Mouse (Mus musculus): ENCODE measurements around the gene Sp1. TPM values are rescaled to one million over a fixed set of nuclear protein-coding genes. Genes with fewer than 3 reads are reported as not detected.

The Sp1 gene
- total RNA-seq, 2 experiments from 2014 or later = 23.1 to 26.4 TPM

GRCm38 (mm10) chr15:102463666-102464065 lies 57.7 kb downstream of the Sp1 start:
- no peak for DNase-seq (ENCODE audit: extremely low spot score in 1 of 2, low spot score in 2 of 2)
- intact Hi-C loops (cut with DNase I) = no loop called here

GRCm38 (mm10) chr15:102468675-102469370 lies 62.9 kb downstream of the Sp1 start:
- intact Hi-C loops (cut with DNase I) = no loop called here

GRCm38 (mm10) chr15:102470183-102470604 lies 64.3 kb downstream of the Sp1 start, which contains the start of gene Pcbp2:
TSS of gene Pcbp2 (plus strand) at chr15:102470539.
- intact Hi-C loops (cut with DNase I) = loop anchor here (5.0 kb wide), 1 partner anchor 37 kb away; no protein-coding TSS in a partner anchor
- DNase-seq (ENCODE audit: extremely low spot score in 1 of 2, low spot score in 2 of 2) = peak; percentile 94 to 99

More at GRCm38 (mm10) chr15:102468675-102469370, 62.9 kb downstream of the Sp1 start:
- no peak for DNase-seq (ENCODE audit: extremely low spot score in 1 of 2, low spot score in 2 of 2)

DNA sequence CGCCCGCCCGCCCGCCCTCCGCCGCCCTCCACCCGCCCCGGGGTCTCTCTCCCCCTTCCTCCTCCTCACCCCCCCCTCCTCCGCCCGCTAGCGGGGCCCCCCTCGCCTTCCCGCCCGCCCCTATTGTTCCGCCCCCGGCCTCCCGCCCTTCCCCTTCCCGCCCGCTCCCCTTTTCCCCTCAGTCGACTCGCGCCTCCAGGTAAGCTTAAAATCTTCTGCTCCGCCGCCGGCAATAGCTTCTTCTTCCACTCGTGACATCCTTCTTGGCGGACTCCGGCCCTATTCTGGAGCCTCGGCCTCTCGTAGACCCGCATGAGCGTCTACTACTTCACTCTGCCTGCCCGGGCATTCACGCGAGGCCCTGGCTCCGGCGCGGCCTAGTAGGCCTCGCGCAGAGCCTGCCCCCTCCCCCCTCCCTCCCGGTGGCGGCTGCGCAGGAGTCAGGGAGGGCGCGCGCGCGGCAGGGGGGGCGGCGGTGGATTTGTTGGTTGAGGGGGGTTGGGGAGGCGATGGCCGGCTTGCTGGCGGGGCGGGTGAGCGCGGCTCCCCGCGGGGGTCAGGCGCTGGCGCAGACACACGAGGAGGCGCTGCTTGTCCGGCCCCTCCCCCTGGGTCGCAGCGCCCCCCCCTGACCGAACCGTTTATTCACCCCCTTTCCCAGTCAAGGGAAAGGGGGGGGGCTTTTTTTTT lies 64.8 kb downstream of the Sp1 start:
- DNase-seq (ENCODE audit: extremely low spot score in 1 of 2, low spot score in 2 of 2) = peak; percentile 68 to 94
- intact Hi-C loops (cut with DNase I) = loop anchor here (5.0 kb wide), 1 partner anchor 37 kb away; no protein-coding TSS in a partner anchor

DNA sequence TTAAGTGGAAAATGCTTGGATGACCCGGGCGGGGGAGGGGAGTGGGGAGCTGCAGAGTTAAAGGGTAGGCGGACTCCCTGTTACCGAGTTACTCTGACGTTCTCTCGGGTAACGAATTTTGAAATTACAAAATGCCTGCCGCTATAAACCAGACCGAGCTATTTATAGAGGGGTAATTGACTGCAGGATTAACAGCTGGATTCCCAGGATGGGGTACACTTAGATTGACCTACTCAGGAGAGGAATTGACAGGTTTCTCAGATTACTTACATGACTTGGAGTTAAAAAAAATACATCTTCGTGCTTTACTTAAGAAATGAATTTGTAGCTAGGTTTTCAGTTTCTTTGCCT lies 65.3 kb downstream of the Sp1 start:
- intact Hi-C loops (cut with DNase I) = loop anchor here (5.0 kb wide), 1 partner anchor 36 kb away; no protein-coding TSS in a partner anchor
- DNase-seq (ENCODE audit: extremely low spot score in 1 of 2, low spot score in 2 of 2) = no peak

- intact Hi-C loops (cut with DNase I) = loop anchor here (5.0 kb wide), 1 partner anchor 36 kb away; no protein-coding TSS in a partner anchor
- no peak for DNase-seq (ENCODE audit: extremely low spot score in 1 of 2, low spot score in 2 of 2)
Observed at GRCm38 (mm10) chr15:102471727-102472126, 65.8 kb downstream of the Sp1 start.

GRCm38 (mm10) chr15:102473246-102473645 lies 67.3 kb downstream of the Sp1 start:
- no peak for DNase-seq (ENCODE audit: extremely low spot score in 1 of 2, low spot score in 2 of 2)
- intact Hi-C loops (cut with DNase I) = loop anchor here (5.0 kb wide), 1 partner anchor 34 kb away; no protein-coding TSS in a partner anchor

GRCm38 (mm10) chr15:102474520-102474919 lies 68.6 kb downstream of the Sp1 start:
- intact Hi-C loops (cut with DNase I) = loop anchor here (5.0 kb wide), 1 partner anchor 33 kb away; no protein-coding TSS in a partner anchor
- DNase-seq (ENCODE audit: extremely low spot score in 1 of 2, low spot score in 2 of 2) = no peak

- intact Hi-C loops (cut with DNase I) = loop anchor here (10.0 kb wide), 1 partner anchor 388 kb away; no protein-coding TSS in a partner anchor
- no peak for DNase-seq (ENCODE audit: extremely low spot score in 1 of 2, low spot score in 2 of 2)
Observed at GRCm38 (mm10) chr15:102483136-102483535, 77.2 kb downstream of the Sp1 start.

DNA sequence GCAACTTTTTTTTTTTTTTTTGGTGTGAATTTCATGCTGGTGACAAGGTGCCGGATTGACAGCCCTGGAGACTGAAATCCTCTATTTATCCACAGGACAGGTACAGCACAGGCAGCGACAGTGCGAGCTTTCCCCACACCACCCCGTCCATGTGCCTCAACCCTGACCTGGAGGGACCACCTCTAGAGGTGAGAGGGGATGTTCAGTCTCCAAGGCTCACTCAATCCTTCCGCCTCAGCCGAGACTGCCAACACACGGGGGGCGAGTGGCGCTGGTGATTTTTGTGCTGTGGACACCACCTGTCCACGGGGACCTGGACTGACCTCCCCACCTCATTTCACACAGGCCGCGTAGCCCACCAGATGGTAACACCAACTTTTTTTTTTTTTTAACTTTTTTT lies 79.9 kb downstream of the Sp1 start:
- intact Hi-C loops (cut with DNase I) = loop anchor here (10.0 kb wide), 1 partner anchor 391 kb away; no protein-coding TSS in a partner anchor
- no peak for DNase-seq (ENCODE audit: extremely low spot score in 1 of 2, low spot score in 2 of 2)

Other genes with a start within 250 kb of the Sp1 start
- gene Zfp740, start 202.9 kb upstream of the Sp1 start, total RNA-seq (2021) = 10 to 100 TPM; 53.2 to 56.7 TPM
- gene Csad, start 201.4 kb upstream of the Sp1 start, total RNA-seq (2021) = 10 to 100 TPM; 25.8 to 27.5 TPM
- 1 to 10 TPM in 1 of 2 experiments, under 1 TPM in 1; 0.71 to 1.3 TPM for gene Itgb7, start 174.2 kb upstream of the Sp1 start, total RNA-seq (2021)
- gene Rarg, start 148.6 kb upstream of the Sp1 start, total RNA-seq (2021) = 10 to 100 TPM in 1 of 2 experiments, 1 to 10 TPM in 1; 9.3 to 11.4 TPM
- gene Gm9918, start 135.6 kb upstream of the Sp1 start, total RNA-seq (2021) = not detected
- 10 to 100 TPM; 35.7 to 36.0 TPM for gene Mfsd5, start 126.7 kb upstream of the Sp1 start, total RNA-seq (2021)
- 1 to 10 TPM; 2.0 to 2.9 TPM for gene Espl1, start 109.9 kb upstream of the Sp1 start, total RNA-seq (2021)
- gene Pfdn5, start 80.0 kb upstream of the Sp1 start, total RNA-seq (2021) = 100 to 1,000 TPM; 344 to 355 TPM
- 10 to 100 TPM; 48.0 to 53.3 TPM for gene Myg1, start 74.4 kb upstream of the Sp1 start, total RNA-seq (2021)
- 10 to 100 TPM; 20.2 to 30.8 TPM for gene Aaas, start 55.4 kb upstream of the Sp1 start, total RNA-seq (2021)
- under 1 TPM; 0.26 to 0.39 TPM for gene Sp7, start 39.0 kb upstream of the Sp1 start, total RNA-seq (2021)
- gene Amhr2, start 39.2 kb downstream of the Sp1 start, total RNA-seq (2021) = under 1 TPM in 1 of 2 experiments, not detected in 1; 0.81 TPM
- gene Prr13, start 52.9 kb downstream of the Sp1 start, total RNA-seq (2021) = 10 to 100 TPM; 19.1 to 21.6 TPM
- 100 to 1,000 TPM; 457 to 465 TPM for gene Pcbp2, start 64.4 kb downstream of the Sp1 start, total RNA-seq (2021)
- gene Gm10337, start 97.6 kb downstream of the Sp1 start, total RNA-seq (2021) = not detected
- gene Map3k12, start 110.9 kb downstream of the Sp1 start, total RNA-seq (2021) = 10 to 100 TPM; 93.0 to 95.6 TPM
- 10 to 100 TPM; 40.8 to 42.5 TPM for gene Tarbp2, start 112.0 kb downstream of the Sp1 start, total RNA-seq (2021)
- 1 to 10 TPM; 3.4 to 4.2 TPM for gene Npff, start 118.8 kb downstream of the Sp1 start, total RNA-seq (2021)
- gene Gm28047, start 218.9 kb downstream of the Sp1 start, total RNA-seq (2021) = 1 to 10 TPM in 1 of 2 experiments, not detected in 1; 1.2 TPM
- 10 to 100 TPM; 26.7 to 34.4 TPM for gene Atf7, start 219.3 kb downstream of the Sp1 start, total RNA-seq (2021)

All from left cerebral cortex, postnatal 10 days (tissue).